Mouse (Mus musculus) T-helper 17 cell (primary cell): ENCODE results near the gene Gm28434.

Source experiments
- in situ Hi-C, 2 experiments: fragments of 300-600 bp; cut with MboI, MseI; formaldehyde crosslinking; loops; 1 replicate in 1 of 2; 2 replicates in 1 of 2; pipeline ENCODE4 v1.15.1; 2025; ENCODE audit warnings: high pct_unique_total_duplicates in 2 of 2

Gene Gm28434

GRCm38 (mm10) chr5:87969201-87969600, at the start of gene Gm28434, which contains the start of gene 2310003L06Rik:
Gene Gm28434 (plus strand): TSS chr5:87969517.
Gene 2310003L06Rik (plus strand): TSS chr5:87969459.
- in situ Hi-C loops = no loop called here

- in situ Hi-C loops = no loop called here
These were observed 43.9 kb upstream of the Gm28434 start, which contains the start of gene Csn3 for GRCm38 (mm10) chr5:87925372-87925771. Gene Csn3 (plus strand): TSS chr5:87925579.

GRCm38 (mm10) chr5:87931603-87932002, 37.7 kb upstream of the Gm28434 start:
- in situ Hi-C loops = no loop called here

GRCm38 (mm10) chr5:87940752-87941151, 28.6 kb upstream of the Gm28434 start:
- in situ Hi-C loops = no loop called here

GRCm38 (mm10) chr5:87942515-87942914, 26.8 kb upstream of the Gm28434 start:
- in situ Hi-C loops = no loop called here

GRCm38 (mm10) chr5:87951836-87952235, 17.5 kb upstream of the Gm28434 start:
- in situ Hi-C loops = no loop called here

GRCm38 (mm10) chr5:87979139-87979538, 9.8 kb downstream of the Gm28434 start, which contains the start of gene Cabs1:
Gene Cabs1 (plus strand): TSS chr5:87979439.
- in situ Hi-C loops = no loop called here

GRCm38 (mm10) chr5:87982468-87983214, 13.3 kb downstream of the Gm28434 start:
- in situ Hi-C loops = no loop called here

- in situ Hi-C loops = loop anchor here in 1 of 2 experiments (10.0 kb wide), 1 partner anchor 267 kb away; no protein-coding TSS in a partner anchor
These were observed 32.9 kb downstream of the Gm28434 start, which contains the start of gene Smr3a for GRCm38 (mm10) chr5:88002249-88002648. Gene Smr3a (plus strand): TSS chr5:88002549.

- in situ Hi-C loops = loop anchor here in 1 of 2 experiments (10.0 kb wide), 1 partner anchor 270 kb away; no protein-coding TSS in a partner anchor
These were observed 35.9 kb downstream of the Gm28434 start for GRCm38 (mm10) chr5:88005241-88005640.
